Mouse (Mus musculus) central nervous system, embryonic 14 days (tissue): ENCODE results near the gene Nkx3-2. TPM values are rescaled to one million over a fixed set of nuclear protein-coding genes. Genes with fewer than 3 reads are reported as not detected.

Source experiments
- polyA plus RNA-seq: library from polyadenylated mRNA; depleted of rRNA; stranded (reverse); fragments of >200 nt; gene quantifications from 2 replicates; pipeline ENCODE4 v1.2.3, GENCODE M21; 2012; rRNA removed

Gene Nkx3-2
- polyA plus RNA-seq, result 1.4 TPM in 1 of 2 replicates, not detected in the other

GRCm38 (mm10) chr5:41763731-41764721, at the start of gene Nkx3-2:
Nkx3-2 (minus strand) TSS chr5:41764501.

Other genes with a start within 250 kb of the Nkx3-2 start
- gene Rab28, start 56.3 kb downstream of the Nkx3-2 start, polyA plus RNA-seq, result 52.9 and 60.1 TPM in 2 replicates
- gene Bod1l, start 79.8 kb upstream of the Nkx3-2 start, polyA plus RNA-seq, result 14.9 and 15.0 TPM in 2 replicates